Mouse (Mus musculus) lung, adult 10 weeks (tissue): Measurements from ENCODE around the gene Pzp. TPM values are rescaled to one million over a fixed set of nuclear protein-coding genes. Genes with fewer than 3 reads are reported as not detected.

Experiments used
- polyA plus RNA-seq: library from polyadenylated mRNA; stranded (reverse); fragments of 350-450 nt; fragmentation: Illumina TruSeq; extraction: RNeasy Lipid Tissue Mini Kit (QIAGEN cat#74804); gene quantifications from one replicate; pipeline ENCODE4 v1.2.3, GENCODE M21; 2014; ENCODE audit warnings: low read depth, low replicate concordance; ENCODE audit not compliant: insufficient read depth

The Pzp gene
- 1.5 TPM for polyA plus RNA-seq

GRCm38 (mm10) chr6:128526601-128527000 is at the start of gene Pzp:
TSS of gene Pzp (minus strand) at chr6:128526720.

GRCm38 (mm10) chr6:128438317-128438870 is 88.1 kb downstream of the Pzp start, which contains the start of gene Fkbp4:
TSS of gene Fkbp4 (minus strand) at chr6:128438677.

Other genes starting within 250 kb of the Pzp start
- gene Tead4, start 225.9 kb downstream of the Pzp start, polyA plus RNA-seq, result 5.7 TPM
- 10.2 TPM for gene Tulp3, start 170.9 kb downstream of the Pzp start, polyA plus RNA-seq
- 17.4 TPM for gene Rhno1, start 163.8 kb downstream of the Pzp start, polyA plus RNA-seq
- 0.58 TPM for gene Foxm1, start 163.8 kb downstream of the Pzp start, polyA plus RNA-seq
- gene Tex52, start 151.3 kb downstream of the Pzp start, polyA plus RNA-seq, result not detected
- gene Gm44596, start 151.2 kb downstream of the Pzp start, polyA plus RNA-seq, result not detected
- gene Nrip2, start 127.4 kb downstream of the Pzp start, polyA plus RNA-seq, result 0.32 TPM
- gene Itfg2, start 101.8 kb downstream of the Pzp start, polyA plus RNA-seq, result 14.1 TPM
- gene Fkbp4, start 88.0 kb downstream of the Pzp start, polyA plus RNA-seq, result 133 TPM
- 21.6 TPM for gene A2ml1, start 54.9 kb upstream of the Pzp start, polyA plus RNA-seq
- gene Klrb1a, start 96.8 kb upstream of the Pzp start, polyA plus RNA-seq, result 1.3 TPM
- gene Clec2h, start 135.7 kb upstream of the Pzp start, polyA plus RNA-seq, result not detected
- gene Klrb1, start 196.3 kb upstream of the Pzp start, polyA plus RNA-seq, result not detected